Mouse (Mus musculus): ENCODE data around the gene Arhgap20.

GRCm38 (mm10) chr9:51798251-51798650, 33.1 kb downstream of the Arhgap20 start:
- TF ChIP-seq CTCF (IDR thresholded peaks at IDR 0.05; ENCODE audit: borderline replicate concordance, insufficient read depth, low read depth, low read length) (no peak), POLR2A (IDR thresholded peaks at IDR 0.05; ENCODE audit: borderline replicate concordance, insufficient read depth, low read length) (no peak)

Data from cerebellum, adult 2 months (tissue).